In the genomic region with DNA sequence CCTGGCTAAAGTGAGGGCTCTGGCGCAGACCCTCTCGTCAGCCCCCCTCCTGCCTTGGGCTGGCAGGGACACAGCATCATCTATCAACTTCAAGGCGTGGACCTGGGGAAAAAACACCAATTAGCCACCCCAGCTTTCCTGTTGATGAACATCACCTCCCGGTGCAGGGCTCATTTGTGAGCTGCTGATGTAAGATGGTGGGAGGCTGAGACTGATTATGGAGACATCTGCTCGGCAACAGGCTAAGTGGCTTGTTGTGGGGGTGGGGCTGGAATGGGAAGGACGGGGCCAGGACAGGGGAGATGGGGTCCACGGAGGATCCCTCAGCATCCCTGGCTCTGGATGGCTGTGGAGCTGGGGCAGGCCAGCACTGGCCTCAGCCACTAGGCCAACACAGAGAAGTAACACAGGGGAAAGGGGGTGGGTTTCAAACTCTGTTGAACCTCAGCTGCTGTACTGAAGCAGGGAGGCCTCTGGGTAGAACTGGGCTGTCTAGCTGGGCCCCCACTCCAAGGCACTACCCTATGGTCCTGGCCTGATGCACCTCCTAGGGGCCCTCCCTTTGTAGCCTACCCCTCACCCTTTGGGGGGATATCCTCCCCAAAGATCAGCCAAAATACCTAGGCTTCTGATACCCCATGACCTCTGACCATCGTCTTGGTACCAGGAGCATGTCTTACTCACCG, we compare ENCODE assay signal across 13 mouse cellular contexts. TPM values are rescaled to one million over a fixed set of nuclear protein-coding genes. Genes with fewer than 3 reads are reported as not detected.
A peak's percentile ranks its signal among the peaks of the same experiment; 100 is the strongest.
DNase-seq lines count a peak whose midpoint lies in the region; ATAC-seq lines count a peak whose summit lies in the region.
"Had no signal": no experiment of that assay in that cellular context is flagged by ENCODE, and none has a peak within 500 bp of the region (broad histone marks: within the 10 kb centered on the region; RNA-seq: fewer than 3 reads in every experiment).

No protein-coding gene starts in this region.

- H3K27me3 ChIP-seq in kidney, embryonic 14.5 days (ENCODE audit: control insufficient read depth, insufficient read depth, low read length), result no peaks in the 10 kb centered on the region
- no peaks in the 10 kb centered on the region for H3K27me3 ChIP-seq in neural tube, embryonic 13.5 days
- no peaks in the 10 kb centered on the region for H3K27me3 ChIP-seq in intestine, embryonic 14.5 days (replicated peaks; ENCODE audit: control insufficient read depth, insufficient read depth, low read length)
- H3K27me3 ChIP-seq: CH12.LX had no signal

- H3K9me3 ChIP-seq in kidney, embryonic 14.5 days (ENCODE audit: control insufficient read depth, low read length), result no peaks in the 10 kb centered on the region
- H3K9me3 ChIP-seq in neural tube, embryonic 13.5 days, result no peaks in the 10 kb centered on the region
- no peaks in the 10 kb centered on the region for H3K9me3 ChIP-seq in intestine, embryonic 14.5 days (ENCODE audit: control insufficient read depth, low read length)

- 52% methylated on average over 9 of the region's 9 CpGs for WGBS in kidney, embryonic 14.5 days
- WGBS in neural tube, embryonic 13.5 days, result 43% methylated on average over 9 of the region's 9 CpGs
- WGBS in intestine, embryonic 14.5 days, result 53% methylated on average over 9 of the region's 9 CpGs

- no peak overlapping the region for H3K4me2 ChIP-seq in kidney, embryonic 14.5 days (replicated peaks; ENCODE audit: low read depth, low read length)
- no peak overlapping the region for H3K4me2 ChIP-seq in neural tube, embryonic 13.5 days
- no peak overlapping the region for H3K4me2 ChIP-seq in intestine, embryonic 14.5 days (ENCODE audit: low read length)

- H3K27ac ChIP-seq in kidney, embryonic 14.5 days (ENCODE audit: low read depth, low read length), result peak overlapping the region; percentile 81; the same call in 1 of the 2 replicates
- no peak overlapping the region for H3K27ac ChIP-seq in neural tube, embryonic 13.5 days (replicated peaks)
- H3K27ac ChIP-seq in intestine, embryonic 14.5 days (ENCODE audit: low read depth), result no peak overlapping the region
- H3K27ac ChIP-seq: macrophage had no signal

- H3K4me3 ChIP-seq in kidney, embryonic 14.5 days (ENCODE audit: low read length), result no peak overlapping the region
- no peak overlapping the region for H3K4me3 ChIP-seq in neural tube, embryonic 13.5 days
- no peak overlapping the region for H3K4me3 ChIP-seq in intestine, embryonic 14.5 days (ENCODE audit: low read depth, low read length)

- ATAC-seq in kidney, embryonic 14.5 days (ENCODE audit: low FRiP score, low TSS enrichment), result no peak
- ATAC-seq in neural tube, embryonic 13.5 days (ENCODE audit: low read depth), result no peak
- ATAC-seq in intestine, embryonic 14.5 days (replicated peaks; ENCODE audit: low FRiP score, low TSS enrichment, low read depth), result peak; percentile 34; the same call in 1 of the 2 replicates

- DNase-seq in kidney, postnatal 10 days, result no peak
- no peak for DNase-seq in neural tube, embryonic 10.5 days (ENCODE audit: extremely low spot score, low spot score)
- no peak for DNase-seq in intestine, embryonic 14.5 days (ENCODE audit: low spot score)
- no peak for DNase-seq in adrenal gland, adult 2 months
- DNase-seq in cerebellum, postnatal 36 days, result no peak
- no peak for DNase-seq in lung, postnatal 14 days
- DNase-seq: kidney, postnatal 14 days; thymus, adult 2 months had no signal

- no peak overlapping the region for H3K9ac ChIP-seq in kidney, embryonic 14.5 days (ENCODE audit: low read depth, low read length)
- H3K9ac ChIP-seq in neural tube, embryonic 13.5 days, result peak overlapping the region; percentile 18; the same call in 1 of the 2 replicates
- no peak overlapping the region for H3K9ac ChIP-seq in intestine, embryonic 14.5 days (ENCODE audit: low read length)

- H3K4me1 ChIP-seq in kidney, embryonic 14.5 days (ENCODE audit: control insufficient read depth, insufficient read depth, low read length), result 0 out of 2 replicates have a peak, but pooled peaks cover under 1% of the 10 kb centered on the region
- H3K4me1 ChIP-seq in neural tube, embryonic 13.5 days (replicated peaks), result peaks cover 10% of the 10 kb centered on the region
- H3K4me1 ChIP-seq in intestine, embryonic 14.5 days (replicated peaks; ENCODE audit: control insufficient read depth, insufficient read depth, low read length), result peaks cover 10% of the 10 kb centered on the region; the same call in 1 of the 2 replicates

- peaks cover 30% of the 10 kb centered on the region for H3K36me3 ChIP-seq in kidney, embryonic 14.5 days (ENCODE audit: control insufficient read depth, insufficient read depth, low read length)
- peaks cover 37% of the 10 kb centered on the region for H3K36me3 ChIP-seq in neural tube, embryonic 13.5 days
- H3K36me3 ChIP-seq in intestine, embryonic 14.5 days (ENCODE audit: control insufficient read depth, insufficient read depth, low read length), result peaks cover 23% of the 10 kb centered on the region

RNA-seq across cellular contexts. Expression of a gene that starts 8.6 kb away (rescaled TPM):
- 0.28 TPM in 1 of 2 replicates, not detected in the other for polyA plus RNA-seq in kidney, embryonic 14.5 days (2014; fragmentation: Nextera tagmentation; extraction: Ambion mirVana)
- polyA plus RNA-seq in neural tube, embryonic 13.5 days (2015; fragmentation: Nextera tagmentation; extraction: Ambion mirVana), result not detected in 2 replicates
- polyA plus RNA-seq in intestine, embryonic 14.5 days (2014; fragmentation: Nextera tagmentation; extraction: Ambion mirVana), result 1.0 and 1.1 TPM in 2 replicates
- total RNA-seq in adrenal gland, adult 2 months (2021), result under 1 TPM in 1 of 2 experiments, not detected in 1; 0.28 TPM
- 1.4 and 4.2 TPM in 2 replicates for polyA plus RNA-seq in adrenal gland, adult 2 months (2012; rRNA removed)
- polyA plus RNA-seq: macrophage; neural tube, embryonic 14.5 days had no signal

RNA-seq across cellular contexts. Expression of a gene that starts 12.4 kb away (rescaled TPM):
- polyA plus RNA-seq in kidney, embryonic 14.5 days (2014; fragmentation: Nextera tagmentation; extraction: Ambion mirVana), result 48.6 and 54.2 TPM in 2 replicates
- polyA plus RNA-seq in neural tube, embryonic 13.5 days (2015; fragmentation: Nextera tagmentation; extraction: Ambion mirVana), result 46.5 and 52.9 TPM in 2 replicates
- 49.4 and 50.0 TPM in 2 replicates for polyA plus RNA-seq in intestine, embryonic 14.5 days (2014; fragmentation: Nextera tagmentation; extraction: Ambion mirVana)
- total RNA-seq in adrenal gland, adult 2 months (2021), result 10 to 100 TPM; 20.1 to 27.2 TPM
- 91.9 and 101 TPM in 2 replicates for polyA plus RNA-seq in adrenal gland, adult 2 months (2012; rRNA removed)

RNA-seq across cellular contexts. Expression of a gene that starts 22.1 kb away (rescaled TPM):
- 137 and 306 TPM in 2 replicates for polyA plus RNA-seq in kidney, embryonic 14.5 days (2014; fragmentation: Nextera tagmentation; extraction: Ambion mirVana)
- polyA plus RNA-seq in neural tube, embryonic 13.5 days (2015; fragmentation: Nextera tagmentation; extraction: Ambion mirVana), result 275 and 287 TPM in 2 replicates
- polyA plus RNA-seq in intestine, embryonic 14.5 days (2014; fragmentation: Nextera tagmentation; extraction: Ambion mirVana), result 160 and 192 TPM in 2 replicates
- total RNA-seq in adrenal gland, adult 2 months (2021), result 100 to 1,000 TPM in 1 of 2 experiments, 10 to 100 TPM in 1; 94.6 to 204 TPM
- polyA plus RNA-seq in adrenal gland, adult 2 months (2012; rRNA removed), result 109 and 135 TPM in 2 replicates

RNA-seq across cellular contexts. Expression of a gene that starts 24.7 kb away (rescaled TPM):
- 207 and 265 TPM in 2 replicates for polyA plus RNA-seq in kidney, embryonic 14.5 days (2014; fragmentation: Nextera tagmentation; extraction: Ambion mirVana)
- 185 and 196 TPM in 2 replicates for polyA plus RNA-seq in neural tube, embryonic 13.5 days (2015; fragmentation: Nextera tagmentation; extraction: Ambion mirVana)
- 244 and 264 TPM in 2 replicates for polyA plus RNA-seq in intestine, embryonic 14.5 days (2014; fragmentation: Nextera tagmentation; extraction: Ambion mirVana)
- total RNA-seq in adrenal gland, adult 2 months (2021), result 100 to 1,000 TPM; 136 to 160 TPM
- 94.1 and 119 TPM in 2 replicates for polyA plus RNA-seq in adrenal gland, adult 2 months (2012; rRNA removed)

RNA-seq across cellular contexts. Expression of a gene that starts 58.4 kb away (rescaled TPM):
- 6.5 and 7.2 TPM in 2 replicates for polyA plus RNA-seq in kidney, embryonic 14.5 days (2014; fragmentation: Nextera tagmentation; extraction: Ambion mirVana)
- polyA plus RNA-seq in neural tube, embryonic 13.5 days (2015; fragmentation: Nextera tagmentation; extraction: Ambion mirVana), result 10.4 and 11.2 TPM in 2 replicates
- 9.3 and 9.9 TPM in 2 replicates for polyA plus RNA-seq in intestine, embryonic 14.5 days (2014; fragmentation: Nextera tagmentation; extraction: Ambion mirVana)
- total RNA-seq in adrenal gland, adult 2 months (2021), result 10 to 100 TPM; 36.5 to 49.5 TPM
- polyA plus RNA-seq in adrenal gland, adult 2 months (2012; rRNA removed), result 61.7 and 65.0 TPM in 2 replicates
